Mouse (Mus musculus): ENCODE data around the gene Fthl17a. TPM values are rescaled to one million over a fixed set of nuclear protein-coding genes. Genes with fewer than 3 reads are reported as not detected.

The Fthl17a gene
- not detected for total RNA-seq (2021)
- long read RNA-seq, experiment 1: 0 reads
- long read RNA-seq, experiment 2: 0 reads

GRCm38 (mm10) chrX:85249379-85249778 lies at the start of gene Fthl17a:
Fthl17a (plus strand) TSS chrX:85249679.
- DNase-seq: no peak

- no peak for DNase-seq
Measured at GRCm38 (mm10) chrX:85207001-85207400, 42.5 kb upstream of the Fthl17a start.

- no peak for DNase-seq
Measured at GRCm38 (mm10) chrX:85226883-85227282, 22.6 kb upstream of the Fthl17a start.

DNA sequence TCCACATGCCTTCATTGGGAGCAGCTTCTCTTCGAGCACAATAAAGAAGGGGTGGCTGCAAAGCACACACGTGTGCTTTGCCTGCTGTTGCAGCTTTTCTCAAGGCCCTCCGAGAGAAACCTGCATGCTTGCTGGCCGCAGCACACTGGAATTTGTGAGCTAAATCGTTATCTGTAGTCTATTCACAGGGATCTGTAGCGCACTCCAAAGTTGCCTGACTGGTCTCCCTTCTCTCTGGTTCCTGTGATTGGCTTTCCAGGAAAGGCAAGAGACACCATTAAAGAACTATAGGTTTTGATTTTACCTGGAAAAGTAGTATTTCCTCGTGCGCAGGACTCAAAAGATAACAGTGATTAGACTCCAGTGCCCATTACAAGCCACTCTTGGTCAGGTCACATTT lies 22.3 kb downstream of the Fthl17a start:
- no peak for DNase-seq

- DNase-seq: no peak
Measured at GRCm38 (mm10) chrX:85272296-85272695, 22.8 kb downstream of the Fthl17a start.

GRCm38 (mm10) chrX:85289846-85290245 lies 40.4 kb downstream of the Fthl17a start:
- no peak for DNase-seq

- no peak for DNase-seq
Measured at GRCm38 (mm10) chrX:85292781-85293180, 43.3 kb downstream of the Fthl17a start.

DNA sequence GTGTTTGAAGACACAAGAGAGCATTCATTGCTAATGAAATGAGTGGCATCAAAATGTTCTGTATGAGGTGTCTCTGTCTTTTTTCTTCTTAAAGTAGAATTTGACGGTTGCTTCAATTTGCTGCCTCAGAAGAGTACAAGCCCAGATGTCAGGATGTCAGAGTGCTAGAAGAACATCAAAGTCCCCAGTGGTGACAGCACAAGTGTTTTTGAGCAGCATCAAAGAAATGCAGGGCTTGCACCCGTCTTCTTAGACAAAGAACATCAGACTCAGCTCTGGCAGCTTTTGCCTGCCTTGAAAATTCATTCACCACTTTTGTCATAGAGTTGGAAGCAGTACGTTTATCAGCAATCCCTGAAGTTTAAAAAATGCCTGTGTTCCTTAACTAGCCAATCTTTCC lies 44.5 kb downstream of the Fthl17a start:
- DNase-seq: no peak

DNA sequence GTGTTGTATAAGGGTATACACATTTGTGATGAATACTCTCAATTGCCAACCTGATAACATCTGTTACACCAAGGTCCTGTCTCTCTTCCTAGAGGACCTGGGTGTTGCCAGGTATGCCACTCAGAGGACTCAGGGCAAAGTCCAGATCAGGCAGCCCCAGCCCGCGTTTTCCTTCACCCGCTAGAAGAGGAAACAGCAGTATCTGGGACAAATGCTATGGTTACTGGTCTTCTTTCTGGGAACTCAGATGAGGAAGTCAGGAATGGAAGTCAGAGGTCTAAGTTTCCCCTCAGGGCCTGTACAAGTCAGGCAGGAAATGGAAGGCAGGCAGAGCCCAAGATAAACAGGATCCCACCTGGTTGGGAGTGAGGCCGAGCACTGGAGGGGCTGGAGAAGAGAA lies 55.2 kb downstream of the Fthl17a start:
- DNase-seq: no peak

- no peak for DNase-seq
Measured at GRCm38 (mm10) chrX:85318576-85318975, 69.1 kb downstream of the Fthl17a start.

- DNase-seq: no peak
Measured at GRCm38 (mm10) chrX:85319193-85319592, 69.7 kb downstream of the Fthl17a start.

All from gastrocnemius, postnatal 10 days (tissue).